Mouse (Mus musculus): Measurements from ENCODE around the gene Apopt1. TPM values are rescaled to one million over a fixed set of nuclear protein-coding genes. Genes with fewer than 3 reads are reported as not detected.

Apopt1 gene
- polyA plus RNA-seq, 1 experiment from 2014 or later = 50.8 TPM

DNA sequence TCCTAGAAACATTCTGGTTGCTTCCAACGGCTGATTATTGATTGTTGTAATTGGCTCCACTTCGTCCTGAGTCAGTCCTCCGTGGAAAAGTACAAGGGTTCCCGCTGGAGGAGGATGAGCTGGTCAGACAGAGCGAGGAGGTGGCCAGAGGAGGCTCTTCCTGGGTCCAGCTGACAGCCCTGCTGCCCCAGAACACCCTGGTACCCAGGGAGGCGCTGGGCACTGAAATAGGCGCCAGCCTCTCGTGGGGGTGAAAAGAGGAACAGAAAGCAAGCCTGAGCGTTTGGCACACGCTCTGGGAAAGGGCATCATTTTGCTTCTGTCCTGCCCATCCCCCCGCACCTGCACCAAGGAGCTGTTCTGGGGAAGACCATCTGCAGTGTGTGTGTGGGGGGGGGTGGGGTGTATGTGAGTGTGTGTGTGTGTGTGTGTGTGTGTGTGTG, 30.9 kb downstream of the Apopt1 start:
- Histone ChIP-seq H3K36me3 (ENCODE audit: control insufficient read depth, insufficient read depth, low read length) (no peaks in the 10 kb centered on the region), H3K9ac (ENCODE audit: low read length) (no peak overlapping the region), H3K9me3 (replicated peaks; ENCODE audit: control insufficient read depth, low read length) (no peaks in the 10 kb centered on the region), H3K4me2 (ENCODE audit: low read length) (no peak overlapping the region), H3K27me3 (replicated peaks; ENCODE audit: control insufficient read depth, insufficient read depth, low read length) (no peaks in the 10 kb centered on the region), H3K4me3 (ENCODE audit: low read depth, low read length) (no peak overlapping the region), H3K4me1 (ENCODE audit: control insufficient read depth, insufficient read depth, low read length) (no peaks in the 10 kb centered on the region), H3K27ac (ENCODE audit: low read depth, low read length) (no peak overlapping the region)
- DNase-seq (ENCODE audit: low spot score) (no peak), ATAC-seq (no peak)
- 80% methylated on average over 11 of the region's 11 CpGs for WGBS

DNA sequence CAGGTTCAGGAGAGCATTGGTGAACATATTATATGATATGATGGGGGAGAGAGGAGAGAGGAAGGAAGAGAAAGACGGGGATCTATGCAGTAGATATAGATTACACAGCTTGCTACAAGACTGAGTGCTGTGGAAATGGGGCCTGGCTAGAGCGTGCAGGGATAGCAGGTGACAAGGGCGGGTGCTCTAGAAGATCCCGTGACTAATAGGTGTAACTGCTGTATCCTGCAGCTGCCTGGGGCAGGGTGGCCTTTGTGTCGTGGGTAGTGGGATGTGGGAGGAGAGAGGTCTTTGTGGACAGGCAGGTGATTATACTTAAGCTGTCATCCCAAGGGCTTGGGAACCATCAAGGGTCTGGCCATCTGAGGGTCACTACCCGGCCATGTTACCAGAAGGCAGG, 32.2 kb downstream of the Apopt1 start:
- DNase-seq (ENCODE audit: low spot score) = no peak
- no peak for ATAC-seq
- H3K4me2 ChIP-seq (ENCODE audit: low read length) = no peak overlapping the region
- no peak overlapping the region for H3K9ac ChIP-seq (ENCODE audit: low read length)
- 88% methylated on average over 6 of the region's 6 CpGs for whole genome bisulfite sequencing
- no peak overlapping the region for H3K27ac ChIP-seq (ENCODE audit: low read depth, low read length)
- H3K4me1 ChIP-seq (ENCODE audit: control insufficient read depth, insufficient read depth, low read length) = no peaks in the 10 kb centered on the region
- no peak overlapping the region for H3K4me3 ChIP-seq (ENCODE audit: low read depth, low read length)
- H3K27me3 ChIP-seq (replicated peaks; ENCODE audit: control insufficient read depth, insufficient read depth, low read length) = no peaks in the 10 kb centered on the region
- H3K36me3 ChIP-seq (ENCODE audit: control insufficient read depth, insufficient read depth, low read length) = no peaks in the 10 kb centered on the region
- H3K9me3 ChIP-seq (replicated peaks; ENCODE audit: control insufficient read depth, low read length) = no peaks in the 10 kb centered on the region

DNA sequence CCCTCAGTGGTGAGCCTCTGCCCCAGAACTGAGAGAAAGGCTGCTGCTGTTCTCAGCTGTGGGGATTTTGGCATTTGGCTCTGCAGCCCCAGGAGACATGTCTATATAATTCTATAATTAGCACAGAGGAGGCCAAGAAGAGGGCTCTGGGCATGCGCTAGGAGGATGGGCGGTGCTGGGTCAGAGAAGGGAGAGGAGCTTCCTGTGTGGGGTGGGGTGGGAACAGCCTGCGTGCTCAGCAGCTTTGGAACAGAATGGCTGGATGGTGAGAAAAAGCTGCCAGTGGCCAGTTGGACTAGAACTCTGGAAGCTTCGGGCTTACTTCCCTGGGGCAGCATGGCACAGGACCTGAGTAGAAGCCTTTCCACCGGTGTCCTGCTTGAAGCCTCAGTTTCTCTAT, 33.0 kb downstream of the Apopt1 start:
- ATAC-seq (no peak), DNase-seq (ENCODE audit: low spot score) (no peak)
- Histone ChIP-seq H3K9me3 (replicated peaks; ENCODE audit: control insufficient read depth, low read length) (no peaks in the 10 kb centered on the region), H3K4me3 (ENCODE audit: low read depth, low read length) (no peak overlapping the region), H3K27me3 (replicated peaks; ENCODE audit: control insufficient read depth, insufficient read depth, low read length) (no peaks in the 10 kb centered on the region), H3K4me2 (ENCODE audit: low read length) (no peak overlapping the region), H3K4me1 (ENCODE audit: control insufficient read depth, insufficient read depth, low read length) (no peaks in the 10 kb centered on the region), H3K27ac (ENCODE audit: low read depth, low read length) (no peak overlapping the region), H3K9ac (ENCODE audit: low read length) (no peak overlapping the region), H3K36me3 (ENCODE audit: control insufficient read depth, insufficient read depth, low read length) (no peaks in the 10 kb centered on the region)
- WGBS = 83% methylated on average over 5 of the region's 5 CpGs

- H3K27me3 ChIP-seq (replicated peaks; ENCODE audit: control insufficient read depth, insufficient read depth, low read length) = no peaks in the 10 kb centered on the region
Observed at GRCm38 (mm10) chr12:111747421-111747820, 34.4 kb downstream of the Apopt1 start.

DNA sequence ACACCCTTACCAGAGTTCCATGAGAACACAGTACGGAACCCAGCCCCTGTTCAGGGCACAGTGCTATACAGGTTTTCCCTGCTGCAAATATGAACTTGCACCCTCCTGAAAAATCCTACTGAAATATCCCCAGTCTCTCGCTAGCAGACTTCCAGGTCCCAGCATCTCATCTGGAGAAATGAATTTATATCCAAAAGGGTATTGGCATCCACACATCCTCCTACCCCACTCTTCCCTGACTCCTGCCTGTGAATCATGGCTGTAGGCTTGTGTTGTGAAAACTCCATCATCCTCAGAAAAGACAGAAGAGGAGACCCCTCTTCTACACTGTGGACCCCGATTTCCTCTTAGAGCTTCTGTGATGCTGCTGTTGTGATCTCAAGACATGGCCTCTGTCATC, 37.7 kb downstream of the Apopt1 start:
- ATAC-seq = no peak
- H3K4me3 ChIP-seq (ENCODE audit: low read depth, low read length) = no peak overlapping the region
- H3K27me3 ChIP-seq (replicated peaks; ENCODE audit: control insufficient read depth, insufficient read depth, low read length) = no peaks in the 10 kb centered on the region
- H3K27ac ChIP-seq (ENCODE audit: low read depth, low read length) = no peak overlapping the region
- no peaks in the 10 kb centered on the region for H3K4me1 ChIP-seq (ENCODE audit: control insufficient read depth, insufficient read depth, low read length)
- H3K4me2 ChIP-seq (ENCODE audit: low read length) = no peak overlapping the region
- H3K9me3 ChIP-seq (replicated peaks; ENCODE audit: control insufficient read depth, low read length) = no peaks in the 10 kb centered on the region
- DNase-seq (ENCODE audit: low spot score) = no peak
- no peaks in the 10 kb centered on the region for H3K36me3 ChIP-seq (ENCODE audit: control insufficient read depth, insufficient read depth, low read length)
- H3K9ac ChIP-seq (ENCODE audit: low read length) = no peak overlapping the region
- whole genome bisulfite sequencing = 95% methylated on average over 3 of the region's 3 CpGs

More at GRCm38 (mm10) chr12:111747421-111747820, 34.4 kb downstream of the Apopt1 start:
- Histone ChIP-seq H3K27ac (ENCODE audit: low read depth, low read length) (no peak overlapping the region), H3K9ac (ENCODE audit: low read length) (no peak overlapping the region), H3K4me3 (ENCODE audit: low read depth, low read length) (no peak overlapping the region), H3K36me3 (ENCODE audit: control insufficient read depth, insufficient read depth, low read length) (no peaks in the 10 kb centered on the region), H3K4me2 (ENCODE audit: low read length) (no peak overlapping the region), H3K4me1 (ENCODE audit: control insufficient read depth, insufficient read depth, low read length) (no peaks in the 10 kb centered on the region), H3K9me3 (replicated peaks; ENCODE audit: control insufficient read depth, low read length) (no peaks in the 10 kb centered on the region)
- WGBS = 83% methylated on average over 7 of the region's 7 CpGs
- DNase-seq (ENCODE audit: low spot score) (no peak), ATAC-seq (no peak)

GRCm38 (mm10) chr12:111752491-111752890, 39.4 kb downstream of the Apopt1 start:
- no peak for ATAC-seq
- no peaks in the 10 kb centered on the region for H3K36me3 ChIP-seq (ENCODE audit: control insufficient read depth, insufficient read depth, low read length)
- H3K27ac ChIP-seq (ENCODE audit: low read depth, low read length) = no peak overlapping the region
- no peaks in the 10 kb centered on the region for H3K4me1 ChIP-seq (ENCODE audit: control insufficient read depth, insufficient read depth, low read length)
- no peaks in the 10 kb centered on the region for H3K9me3 ChIP-seq (replicated peaks; ENCODE audit: control insufficient read depth, low read length)
- no peak overlapping the region for H3K9ac ChIP-seq (ENCODE audit: low read length)
- no peak overlapping the region for H3K4me3 ChIP-seq (ENCODE audit: low read depth, low read length)
- H3K27me3 ChIP-seq (replicated peaks; ENCODE audit: control insufficient read depth, insufficient read depth, low read length) = no peaks in the 10 kb centered on the region
- H3K4me2 ChIP-seq (ENCODE audit: low read length) = no peak overlapping the region
- WGBS = 94% methylated on average over 6 of the region's 6 CpGs
- no peak for DNase-seq (ENCODE audit: low spot score)

GRCm38 (mm10) chr12:111753347-111753746, 40.3 kb downstream of the Apopt1 start:
- Histone ChIP-seq H3K9ac (ENCODE audit: low read length) (no peak overlapping the region), H3K27me3 (replicated peaks; ENCODE audit: control insufficient read depth, insufficient read depth, low read length) (no peaks in the 10 kb centered on the region), H3K36me3 (ENCODE audit: control insufficient read depth, insufficient read depth, low read length) (no peaks in the 10 kb centered on the region), H3K4me2 (ENCODE audit: low read length) (no peak overlapping the region), H3K4me3 (ENCODE audit: low read depth, low read length) (no peak overlapping the region), H3K9me3 (replicated peaks; ENCODE audit: control insufficient read depth, low read length) (no peaks in the 10 kb centered on the region), H3K4me1 (ENCODE audit: control insufficient read depth, insufficient read depth, low read length) (peaks cover 6% of the 10 kb centered on the region), H3K27ac (ENCODE audit: low read depth, low read length) (no peak overlapping the region)
- ATAC-seq (no peak), DNase-seq (ENCODE audit: low spot score) (no peak)
- WGBS = 64% methylated on average over 8 of the region's 9 CpGs

GRCm38 (mm10) chr12:111754710-111755109, 41.6 kb downstream of the Apopt1 start:
- no peak overlapping the region for H3K9ac ChIP-seq (ENCODE audit: low read length)
- DNase-seq (ENCODE audit: low spot score) = no peak
- H3K4me1 ChIP-seq (ENCODE audit: control insufficient read depth, insufficient read depth, low read length) = peaks cover 6% of the 10 kb centered on the region
- ATAC-seq = no peak
- no peaks in the 10 kb centered on the region for H3K9me3 ChIP-seq (replicated peaks; ENCODE audit: control insufficient read depth, low read length)
- no peak overlapping the region for H3K4me3 ChIP-seq (ENCODE audit: low read depth, low read length)
- H3K27me3 ChIP-seq (replicated peaks; ENCODE audit: control insufficient read depth, insufficient read depth, low read length) = no peaks in the 10 kb centered on the region
- no peaks in the 10 kb centered on the region for H3K36me3 ChIP-seq (ENCODE audit: control insufficient read depth, insufficient read depth, low read length)
- no peak overlapping the region for H3K4me2 ChIP-seq (ENCODE audit: low read length)
- no peak overlapping the region for H3K27ac ChIP-seq (ENCODE audit: low read depth, low read length)

- Histone ChIP-seq H3K4me2 (ENCODE audit: low read length) (no peak overlapping the region), H3K36me3 (ENCODE audit: control insufficient read depth, insufficient read depth, low read length) (no peaks in the 10 kb centered on the region), H3K27ac (ENCODE audit: low read depth, low read length) (no peak overlapping the region), H3K27me3 (replicated peaks; ENCODE audit: control insufficient read depth, insufficient read depth, low read length) (no peaks in the 10 kb centered on the region), H3K4me3 (ENCODE audit: low read depth, low read length) (no peak overlapping the region), H3K4me1 (ENCODE audit: control insufficient read depth, insufficient read depth, low read length) (peaks cover 10% of the 10 kb centered on the region), H3K9ac (ENCODE audit: low read length) (no peak overlapping the region), H3K9me3 (replicated peaks; ENCODE audit: control insufficient read depth, low read length) (no peaks in the 10 kb centered on the region)
- WGBS = 67% methylated on average over 2 of the region's 2 CpGs
- DNase-seq (ENCODE audit: low spot score) (no peak), ATAC-seq (no peak)
Observed at GRCm38 (mm10) chr12:111755231-111755630, 42.2 kb downstream of the Apopt1 start.

Data from forebrain, embryonic 14.5 days (tissue).